Mouse (Mus musculus): ENCODE measurements around the gene Sumo1. TPM values are rescaled to one million over a fixed set of nuclear protein-coding genes. Genes with fewer than 3 reads are reported as not detected.

Sumo1 gene
- total and polyA plus RNA-seq, 3 experiments, result 129 to 131 TPM; not detected in 1

DNA sequence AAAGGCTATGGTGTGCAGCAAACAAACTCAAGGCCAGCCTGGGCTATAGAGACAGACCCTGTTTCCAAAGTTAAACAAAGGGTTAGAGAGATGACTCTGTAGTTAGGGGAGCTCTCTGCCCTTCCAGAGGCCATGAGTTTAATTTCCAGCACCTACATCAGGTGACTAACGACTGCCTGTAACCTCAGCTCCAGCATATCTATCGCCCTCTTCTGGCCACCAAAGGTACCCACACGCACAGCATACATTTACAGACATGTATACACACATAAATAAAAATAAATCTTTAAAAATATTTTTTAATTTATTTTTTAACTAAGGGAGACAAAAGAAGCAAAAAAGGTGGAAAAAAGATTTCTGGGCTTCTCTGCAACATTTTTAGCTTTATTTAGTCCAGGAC, 59.7 kb downstream of the Sumo1 start:
- no peaks in the 10 kb centered on the region for H3K27me3 ChIP-seq (ENCODE audit: control insufficient read depth in 1 of 2, insufficient read depth in 2 of 2, low read length in 2 of 2)
- peak; percentile 23 for DNase-seq (ENCODE audit: low read depth, low spot score)
- 0 out of 4 replicates have a peak, but pooled peaks cover 0 to 2% of the 10 kb centered on the region in 2 experiments for H3K4me1 ChIP-seq (ENCODE audit: control insufficient read depth in 1 of 2, insufficient read depth in 2 of 2, low read length in 2 of 2)
- no peak overlapping the region for H3K9ac ChIP-seq (ENCODE audit: control insufficient read depth, low read depth, low read length, poor library complexity, severe bottlenecking)
- no peaks in the 10 kb centered on the region for H3K79me2 ChIP-seq (ENCODE audit: control insufficient read depth, insufficient read depth, low read length, poor library complexity)
- no peaks in the 10 kb centered on the region for H3K9me3 ChIP-seq (replicated peaks; ENCODE audit: insufficient read depth, low read length)
- no peak overlapping the region for H3K4me3 ChIP-seq (ENCODE audit: control insufficient read depth in 1 of 2, insufficient read depth in 1 of 2, low read depth in 2 of 2, low read length in 2 of 2)
- TF ChIP-seq MAX (IDR thresholded peaks at IDR 0.05; ENCODE audit: low read length) (no peak), CTCF (IDR thresholded peaks at IDR 0.05 in 2 of 3, conservative IDR thresholded peaks at IDR 0.05 in 1 of 3; ENCODE audit: control insufficient read depth in 1 of 3, insufficient read depth in 1 of 3, low read depth in 2 of 3, low read length in 3 of 3, poor library complexity in 1 of 3, severe bottlenecking in 1 of 3) (peak in 2 of 3 experiments; percentile 30 to 31; a peak in 4 of 6 replicates), MAZ (IDR thresholded peaks at IDR 0.05; ENCODE audit: low read depth, low read length) (no peak)
- no peaks in the 10 kb centered on the region for H3K36me3 ChIP-seq (ENCODE audit: control insufficient read depth in 1 of 2, insufficient read depth in 2 of 2, low read length in 2 of 2)
- no peak overlapping the region for H3K27ac ChIP-seq (ENCODE audit: control insufficient read depth, low read depth, low read length)

DNA sequence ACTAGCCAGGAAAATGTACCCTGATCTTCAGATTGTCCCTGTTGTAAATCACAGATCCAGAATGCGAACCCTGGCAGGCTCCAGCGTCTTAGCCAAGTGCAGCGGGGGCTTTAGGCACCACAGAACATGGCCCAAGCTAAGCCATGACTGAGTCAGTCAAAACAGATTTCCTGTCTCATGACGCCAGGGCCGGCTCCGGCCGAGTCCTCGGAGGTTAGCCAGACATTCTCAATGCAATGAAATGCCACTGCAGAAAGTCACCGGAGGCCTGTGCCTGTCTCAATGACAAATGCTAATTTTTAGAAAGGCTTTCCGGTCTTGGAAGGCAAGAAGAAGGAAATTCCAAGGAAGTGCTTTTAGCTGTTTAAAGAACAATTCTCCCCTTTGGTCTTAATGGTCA, 60.7 kb downstream of the Sumo1 start:
- Histone ChIP-seq H3K4me3 (ENCODE audit: control insufficient read depth in 1 of 2, insufficient read depth in 1 of 2, low read depth in 2 of 2, low read length in 2 of 2) (no peak overlapping the region), H3K9me3 (replicated peaks; ENCODE audit: insufficient read depth, low read length) (no peaks in the 10 kb centered on the region), H3K4me1 (ENCODE audit: control insufficient read depth in 1 of 2, insufficient read depth in 2 of 2, low read length in 2 of 2) (0 out of 4 replicates have a peak, but pooled peaks cover 0 to 2% of the 10 kb centered on the region in 2 experiments), H3K36me3 (ENCODE audit: control insufficient read depth in 1 of 2, insufficient read depth in 2 of 2, low read length in 2 of 2) (no peaks in the 10 kb centered on the region), H3K27me3 (ENCODE audit: control insufficient read depth in 1 of 2, insufficient read depth in 2 of 2, low read length in 2 of 2) (no peaks in the 10 kb centered on the region), H3K27ac (ENCODE audit: control insufficient read depth, low read depth, low read length) (no peak overlapping the region), H3K9ac (ENCODE audit: control insufficient read depth, low read depth, low read length, poor library complexity, severe bottlenecking) (no peak overlapping the region), H3K79me2 (ENCODE audit: control insufficient read depth, insufficient read depth, low read length, poor library complexity) (no peaks in the 10 kb centered on the region)
- no peak for TF ChIP-seq KAT2A (conservative IDR thresholded peaks at IDR 0.05; ENCODE audit: low read depth, low read length)
- TF ChIP-seq E2F4 (IDR thresholded peaks at IDR 0.05; ENCODE audit: borderline replicate concordance, low read depth, low read length), result no peak
- no peak for TF ChIP-seq ELF1 (IDR thresholded peaks at IDR 0.05; ENCODE audit: low read depth, low read length)
- TF ChIP-seq SIN3A (IDR thresholded peaks at IDR 0.05; ENCODE audit: low read length), result no peak
- no peak for TF ChIP-seq POLR2A (IDR thresholded peaks at IDR 0.05; ENCODE audit: control insufficient read depth in 1 of 2, insufficient read depth in 1 of 2, low read depth in 1 of 2, low read length in 2 of 2, poor library complexity in 1 of 2)
- no peak for TF ChIP-seq NRF1 (IDR thresholded peaks at IDR 0.05; ENCODE audit: insufficient read depth, low read depth, low read length, poor library complexity, severe bottlenecking)
- TF ChIP-seq NELFE (IDR thresholded peaks at IDR 0.05; ENCODE audit: low read depth, low read length), result no peak
- no peak for TF ChIP-seq ZMIZ1 (IDR thresholded peaks at IDR 0.05; ENCODE audit: low read depth, low read length)
- no peak for TF ChIP-seq CHD1 (IDR thresholded peaks at IDR 0.05; ENCODE audit: low read depth, low read length)
- TF ChIP-seq POLR2AphosphoS2 (IDR thresholded peaks at IDR 0.05; ENCODE audit: low read length), result no peak
- no peak for TF ChIP-seq GABPA (IDR thresholded peaks at IDR 0.05; ENCODE audit: low read depth, low read length)
- TF ChIP-seq ZKSCAN1 (IDR thresholded peaks at IDR 0.05; ENCODE audit: low read depth, low read length), result no peak
- no peak for TF ChIP-seq TCF12 (IDR thresholded peaks at IDR 0.05; ENCODE audit: low read depth, low read length)
- no peak for TF ChIP-seq JUND (IDR thresholded peaks at IDR 0.05; ENCODE audit: low read depth, low read length)
- DNase-seq (ENCODE audit: low read depth, low spot score), result no peak
